Mouse (Mus musculus) lung, postnatal 14 days (tissue): ENCODE measurements around the gene Nol4l.
A peak's percentile ranks its signal among the peaks of the same experiment; 100 is the strongest.

Experiments
- DNase-seq: peaks from one replicate; pipeline ENCODE4 v3.0.0; 2021

The Nol4l gene

GRCm38 (mm10) chr2:153440755-153441154 lies 89.0 kb downstream of the Nol4l start:
- no peak for DNase-seq

DNA sequence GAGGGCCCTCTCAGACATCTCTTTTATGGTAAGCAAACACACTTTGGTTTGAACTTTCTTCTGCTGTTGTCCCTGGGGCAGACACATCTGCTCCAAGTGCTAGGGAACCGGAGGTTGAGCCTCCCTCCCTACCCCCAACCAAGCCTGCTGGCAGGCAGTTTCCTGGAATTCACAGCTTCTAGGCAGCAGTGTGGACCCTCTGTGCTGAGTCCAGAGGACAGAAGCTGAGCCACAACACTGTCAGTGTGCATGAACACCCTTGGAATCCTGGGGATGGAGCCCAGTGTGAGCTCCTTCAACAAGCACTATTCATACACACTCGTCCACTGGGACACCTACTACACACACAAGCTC lies 92.5 kb downstream of the Nol4l start:
- DNase-seq = no peak

GRCm38 (mm10) chr2:153436641-153437305 lies 93.0 kb downstream of the Nol4l start:
- peak; percentile 71 for DNase-seq

GRCm38 (mm10) chr2:153434880-153435831 lies 94.6 kb downstream of the Nol4l start:
- no peak for DNase-seq

DNA sequence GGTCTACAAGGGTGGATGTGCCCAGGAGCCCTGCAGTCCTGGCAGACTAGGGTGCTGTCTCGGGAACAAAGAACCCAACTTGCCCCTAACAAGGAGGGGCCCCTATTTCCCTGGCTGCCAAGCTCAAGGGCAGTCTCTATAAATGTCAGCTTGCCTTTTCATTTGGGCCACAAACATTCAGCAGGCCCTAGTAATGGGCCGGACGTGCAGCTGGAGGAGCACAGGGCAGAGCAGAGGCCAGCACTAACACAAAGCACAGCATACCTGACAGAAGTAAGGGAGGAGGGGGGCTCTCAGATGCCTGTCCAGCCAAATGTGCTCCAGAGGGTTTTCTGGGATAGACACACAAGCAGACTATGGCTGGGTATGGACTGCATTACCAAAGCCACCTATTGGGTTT lies 95.9 kb downstream of the Nol4l start:
- no peak for DNase-seq

DNA sequence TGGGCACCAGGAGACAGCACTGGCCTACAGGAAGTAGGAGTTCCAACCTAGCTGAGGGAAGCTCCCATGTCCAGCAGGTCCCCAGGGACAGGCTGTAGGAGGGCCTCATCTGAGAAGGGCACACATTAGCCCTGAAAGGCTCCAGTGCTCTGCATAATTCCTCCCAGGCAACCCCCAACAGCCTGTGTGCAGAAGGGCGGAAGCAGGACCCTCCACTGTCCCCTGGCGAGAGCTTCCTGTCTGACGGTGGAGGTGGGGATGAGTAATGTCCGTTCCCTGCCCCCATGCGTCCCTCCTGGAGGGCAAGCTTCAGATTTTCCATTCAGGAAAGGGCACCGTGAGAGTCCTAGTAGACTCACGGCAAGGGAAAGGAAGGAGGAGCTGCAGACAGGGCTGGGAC lies 97.3 kb downstream of the Nol4l start:
- peak; percentile 42 for DNase-seq

DNA sequence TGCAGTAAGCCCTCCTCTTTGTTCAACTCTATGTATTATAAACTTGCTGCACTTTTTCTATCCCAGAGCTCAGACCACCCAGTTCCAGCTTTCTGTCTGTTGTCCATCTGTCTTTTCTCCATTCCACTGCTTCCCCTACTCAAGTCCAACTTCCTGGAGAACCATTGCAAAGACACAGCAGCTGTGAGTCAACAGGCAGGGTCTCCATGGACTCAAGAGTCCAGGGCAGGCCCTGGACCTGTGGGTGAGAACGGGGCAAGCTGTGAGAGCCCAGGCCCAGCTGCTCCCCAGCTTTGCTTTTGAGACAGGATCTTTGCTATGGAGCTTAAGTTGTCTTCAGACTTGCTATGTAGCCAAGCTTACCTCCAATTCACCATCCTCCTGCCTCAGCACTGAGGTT lies 99.2 kb downstream of the Nol4l start:
- no peak for DNase-seq

DNA sequence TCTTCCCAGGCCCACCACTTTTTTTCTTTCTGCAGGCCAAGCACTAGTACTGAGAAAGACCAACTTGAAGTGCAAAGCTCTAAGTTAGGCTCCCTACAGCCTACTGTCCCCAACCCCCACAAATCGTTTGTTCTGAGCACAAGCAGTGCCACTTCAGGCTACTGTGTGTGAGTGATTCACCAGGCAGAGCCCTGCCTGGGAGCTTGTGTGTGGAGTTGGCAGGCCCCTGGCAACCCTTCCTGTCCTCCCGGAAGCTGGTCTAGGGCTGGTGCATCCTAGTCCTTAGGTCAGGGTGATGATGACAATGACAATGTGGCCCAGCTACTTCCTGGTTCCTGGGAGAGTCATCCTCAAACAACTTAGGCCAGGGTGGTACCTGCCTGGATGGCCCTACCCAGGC lies 101.3 kb downstream of the Nol4l start:
- DNase-seq = peak; percentile 33

GRCm38 (mm10) chr2:153426931-153427330 lies 102.8 kb downstream of the Nol4l start:
- DNase-seq = no peak

- DNase-seq = no peak
Measured at GRCm38 (mm10) chr2:153425998-153426670, 103.6 kb downstream of the Nol4l start.

- no peak for DNase-seq
Measured at GRCm38 (mm10) chr2:153425124-153425844, 104.5 kb downstream of the Nol4l start.

GRCm38 (mm10) chr2:153424557-153424956 lies 105.2 kb downstream of the Nol4l start:
- DNase-seq = no peak

GRCm38 (mm10) chr2:153423113-153423512 lies 106.7 kb downstream of the Nol4l start:
- DNase-seq = no peak

GRCm38 (mm10) chr2:153422051-153422450 lies 107.7 kb downstream of the Nol4l start:
- peak; percentile 30 for DNase-seq

DNA sequence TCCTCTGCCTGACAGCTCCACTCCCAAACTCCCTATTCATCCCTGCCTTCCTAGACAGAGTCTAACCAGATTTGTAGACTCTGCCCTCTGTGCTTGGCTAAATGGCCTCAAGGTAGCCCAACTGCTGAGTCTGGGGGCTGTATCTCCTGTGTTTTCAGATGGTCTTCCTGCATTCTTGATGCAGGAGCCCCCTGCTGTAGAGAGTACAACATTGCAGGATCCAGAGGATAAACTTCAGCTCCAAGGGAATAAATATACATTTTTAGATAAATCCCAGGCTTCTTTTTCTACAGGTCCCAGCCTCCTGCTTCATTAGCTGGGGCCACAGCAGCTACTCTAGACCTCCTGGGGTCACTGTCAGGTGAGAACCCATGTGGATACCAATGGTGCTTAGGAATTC lies 108.5 kb downstream of the Nol4l start:
- no peak for DNase-seq

GRCm38 (mm10) chr2:153418381-153418780 lies 111.4 kb downstream of the Nol4l start:
- no peak for DNase-seq

- no peak for DNase-seq
Measured at GRCm38 (mm10) chr2:153417841-153418240, 111.9 kb downstream of the Nol4l start.

- peak; percentile 40 for DNase-seq
Measured at GRCm38 (mm10) chr2:153414607-153415006, 115.2 kb downstream of the Nol4l start.

GRCm38 (mm10) chr2:153412563-153412962 lies 117.2 kb downstream of the Nol4l start:
- DNase-seq = no peak

- no peak for DNase-seq
Measured at GRCm38 (mm10) chr2:153411557-153411956, 118.2 kb downstream of the Nol4l start.

GRCm38 (mm10) chr2:153408971-153409370 lies 120.8 kb downstream of the Nol4l start:
- DNase-seq = no peak

GRCm38 (mm10) chr2:153406882-153407281 lies 122.9 kb downstream of the Nol4l start:
- DNase-seq = no peak

DNA sequence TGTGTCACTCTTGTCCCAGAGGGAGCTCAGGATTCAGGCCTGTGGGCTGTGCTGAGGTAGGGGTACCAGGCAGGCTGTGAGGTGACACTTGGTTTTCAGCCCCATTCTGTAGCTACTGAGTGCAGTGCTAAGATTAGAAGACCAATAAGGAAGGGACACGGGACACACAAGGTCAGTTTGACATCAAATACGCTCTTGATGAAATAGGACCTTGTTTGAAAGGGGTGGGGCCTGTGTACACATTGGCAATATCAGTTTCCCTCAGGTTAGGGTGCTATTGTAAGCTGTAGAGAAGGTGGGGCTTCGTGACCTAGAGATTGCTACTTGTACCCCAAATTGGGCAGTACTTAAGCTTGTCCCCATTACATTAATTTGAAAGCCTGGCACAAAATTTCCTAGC lies 124.9 kb downstream of the Nol4l start:
- DNase-seq = no peak
